Mouse (Mus musculus) cortical plate, adult 2 months (tissue): ENCODE measurements around the gene Itpr1.

Experiments used
- CTCF ChIP-seq: fragments of 200-500 bp; IDR thresholded peaks from 2 replicates; pipeline ENCODE4 v1.5.1; 2011; ENCODE audit warnings: mild to moderate bottlenecking, control low read depth, low read length; ENCODE audit not compliant: insufficient read depth; ENCODE audit errors: extremely low read depth
- POLR2A ChIP-seq: fragments of 200-500 bp; IDR thresholded peaks from 2 replicates; pipeline ENCODE4 v1.6.1; 2011; ENCODE audit warnings: mild to moderate bottlenecking, low read length, control low read depth; ENCODE audit not compliant: insufficient read depth; ENCODE audit errors: extremely low read depth

DNA sequence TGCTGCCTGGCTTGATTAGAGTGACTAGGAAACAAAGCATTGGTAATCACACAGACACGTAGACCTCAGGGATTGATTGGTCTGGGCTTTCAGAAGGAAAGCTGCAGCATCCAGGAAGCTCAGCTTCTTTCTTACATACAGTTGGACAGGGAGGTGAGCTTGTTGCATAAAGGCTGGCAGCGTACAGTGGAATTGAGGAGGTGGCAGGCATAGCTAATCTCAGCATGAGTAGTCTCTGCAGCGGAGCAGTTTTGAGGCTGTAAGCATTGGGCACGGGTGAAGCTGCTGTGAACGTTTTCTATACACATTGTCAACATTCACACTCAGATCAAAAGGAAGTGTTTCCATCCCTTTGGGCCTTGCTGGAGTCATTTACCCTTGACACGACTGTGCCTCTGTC is 124.4 kb downstream of the Itpr1 start:
- no peak for TF ChIP-seq POLR2A
- no peak for TF ChIP-seq CTCF
